Mouse (Mus musculus): ENCODE measurements around the gene Klhdc4. TPM values are rescaled to one million over a fixed set of nuclear protein-coding genes. Genes with fewer than 3 reads are reported as not detected.

Gene Klhdc4
- total RNA-seq, 4 experiments from 2014 or later: 9.9 to 12.4 (median 11.0) TPM

DNA sequence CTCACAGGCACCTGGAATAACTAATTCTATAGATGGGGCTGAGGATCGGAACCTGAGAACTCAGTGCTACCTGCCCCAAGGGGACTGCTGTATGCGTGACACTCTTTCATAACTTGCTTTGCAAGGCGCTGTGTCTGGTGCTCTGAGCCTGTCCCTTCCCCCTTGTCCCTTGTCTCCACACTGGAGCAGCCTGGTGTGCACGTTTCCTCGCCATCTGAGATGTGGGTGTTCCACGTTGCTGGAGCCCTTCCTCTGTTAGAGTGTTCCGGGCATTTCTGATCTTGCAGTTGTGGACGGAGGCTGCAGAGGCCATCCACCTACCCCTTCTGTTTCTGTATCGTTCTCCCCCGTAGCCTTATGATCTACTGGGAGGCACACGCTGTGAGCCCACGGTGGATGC lies 70.9 kb downstream of the Klhdc4 start:
- DNase-seq (ENCODE audit: low spot score in 2 of 2): no peak

DNA sequence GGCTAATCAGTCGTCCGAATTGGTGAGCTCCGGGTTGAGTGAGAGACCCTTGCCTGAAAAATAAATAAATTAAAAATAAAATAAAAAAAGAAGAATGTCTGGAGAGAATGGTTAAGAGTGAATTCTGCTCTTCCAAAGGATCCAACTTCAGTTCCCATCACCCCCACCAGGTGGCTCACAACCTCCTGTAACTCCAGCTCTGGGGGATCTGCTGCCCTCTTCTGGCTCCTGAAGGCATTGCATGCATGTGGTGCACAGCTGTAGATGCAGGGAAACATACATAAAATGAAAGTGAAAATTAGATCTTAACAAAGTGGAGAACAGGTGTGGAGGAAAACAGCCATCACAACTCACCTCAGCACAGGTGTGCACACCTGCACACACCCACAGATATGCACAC lies 78.0 kb downstream of the Klhdc4 start:
- DNase-seq (ENCODE audit: low spot score in 2 of 2): peak; percentile 8 to 9

DNA sequence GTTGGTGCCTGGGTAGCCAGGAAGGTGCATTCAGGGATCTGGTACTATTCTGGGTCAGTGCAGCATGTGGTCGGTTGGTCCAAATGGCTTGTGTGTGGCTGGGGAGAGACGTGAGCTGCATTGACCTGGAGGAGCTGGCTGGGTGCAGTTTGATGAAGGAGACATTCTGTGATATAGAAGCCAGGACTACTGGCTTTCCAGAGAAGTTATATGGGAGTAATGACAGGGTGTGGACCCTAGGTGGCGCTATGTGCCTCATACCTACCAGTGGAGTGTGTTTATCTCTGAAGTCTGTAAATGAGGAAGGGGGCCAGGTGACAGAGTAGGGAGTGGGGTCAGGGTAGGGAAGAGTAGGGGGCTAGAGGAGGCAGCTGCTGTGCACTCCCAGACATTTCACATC lies 78.9 kb downstream of the Klhdc4 start:
- no peak for DNase-seq (ENCODE audit: low spot score in 2 of 2)

DNA sequence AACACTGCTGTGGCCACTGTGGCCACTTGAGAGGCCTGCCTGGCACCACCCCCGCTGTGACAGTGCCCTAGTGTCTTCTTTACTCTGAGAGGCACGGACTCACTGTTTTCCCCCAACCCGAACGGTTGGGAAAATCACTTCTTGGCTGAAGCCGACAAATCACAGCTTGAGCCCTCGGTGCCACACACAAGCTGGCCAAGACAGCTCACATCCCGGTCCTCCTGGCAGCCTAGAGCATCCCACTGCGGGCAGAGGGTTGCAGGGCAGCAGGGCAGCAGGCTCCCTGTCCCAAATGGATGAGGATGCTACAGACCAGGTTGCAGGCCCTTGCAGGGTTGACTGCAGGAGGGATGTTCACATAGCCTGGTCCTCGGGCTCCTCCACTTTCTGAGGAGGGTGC lies 79.9 kb downstream of the Klhdc4 start:
- no peak for DNase-seq (ENCODE audit: low spot score in 2 of 2)

Other genes with a start within 250 kb of the Klhdc4 start
- gene Map1lc3b, start 239.2 kb downstream of the Klhdc4 start, total RNA-seq (2022): 100 to 1,000 TPM; 163 to 207 (median 201) TPM
- gene Zcchc14, start 176.7 kb downstream of the Klhdc4 start, total RNA-seq (2022): 10 to 100 TPM; 14.2 to 19.2 (median 15.7) TPM
- not detected for gene Jph3, start 99.9 kb downstream of the Klhdc4 start, total RNA-seq (2022)
- gene Slc7a5, start 78.1 kb upstream of the Klhdc4 start, total RNA-seq (2022): 1 to 10 TPM in 3 of 4 experiments, under 1 TPM in 1; 0.77 to 1.4 (median 1.2) TPM
- not detected for gene Car5a, start 115.3 kb upstream of the Klhdc4 start, total RNA-seq (2022)
- 10 to 100 TPM in 1 of 4 experiments, 1 to 10 TPM in 3; 5.4 to 16.0 (median 6.3) TPM for gene Banp, start 120.2 kb upstream of the Klhdc4 start, total RNA-seq (2022)